Mouse (Mus musculus) intestine, embryonic 14.5 days (tissue): ENCODE results near the gene Gigyf2. TPM values are rescaled to one million over a fixed set of nuclear protein-coding genes. Genes with fewer than 3 reads are reported as not detected.

ENCODE experiments used
- ATAC-seq: fragments of 200-750 bp; cut with Nextera tagmentation; replicated peaks from 2 replicates; pipeline ENCODE4 v1.8.0; 2017; ENCODE audit warnings: low read depth, moderate number of reproducible peaks, moderate TSS enrichment, moderate library complexity; ENCODE audit not compliant: low FRiP score, low TSS enrichment
- DNase-seq: peaks from one replicate; pipeline ENCODE4 v3.0.0-alpha.2; 2018; ENCODE audit warnings: low spot score
- H3K27ac ChIP-seq: fragments of 300-500 bp; sonication (generic); 2 replicates; pipeline ENCODE4 v1.5.1; 2014; ENCODE audit warnings: low read depth, mild to moderate bottlenecking, control low read depth
- H3K27me3 ChIP-seq: fragments of 300-500 bp; sonication (generic); replicated peaks from 2 replicates; pipeline ENCODE4 v1.6.1; 2014; ENCODE audit warnings: low read length, control low read depth; ENCODE audit not compliant: control insufficient read depth, insufficient read depth
- H3K36me3 ChIP-seq: fragments of 300-500 bp; sonication (generic); 2 replicates; pipeline ENCODE4 v1.6.1; 2014; ENCODE audit warnings: low read length, control low read depth; ENCODE audit not compliant: control insufficient read depth, insufficient read depth
- H3K4me1 ChIP-seq: fragments of 300-500 bp; sonication (generic); replicated peaks from 2 replicates; pipeline ENCODE4 v1.6.1; 2014; ENCODE audit warnings: low read length, control low read depth, mixed read lengths; ENCODE audit not compliant: control insufficient read depth, insufficient read depth
- H3K4me2 ChIP-seq: fragments of 300-500 bp; sonication (generic); 2 replicates; pipeline ENCODE4 v1.6.1; 2014; ENCODE audit warnings: low read length
- H3K4me3 ChIP-seq: fragments of 300-500 bp; sonication (generic); 2 replicates; pipeline ENCODE4 v1.5.1; 2014; ENCODE audit warnings: low read depth, low read length, control low read depth, mixed read lengths
- H3K9ac ChIP-seq: fragments of 300-500 bp; sonication (generic); 2 replicates; pipeline ENCODE4 v1.6.1; 2014; ENCODE audit warnings: mild to moderate bottlenecking, low read length
- H3K9me3 ChIP-seq: fragments of 300-500 bp; sonication (generic); 2 replicates; pipeline ENCODE4 v1.6.1; 2016; ENCODE audit warnings: low read length, control low read depth; ENCODE audit not compliant: control insufficient read depth
- WGBS: fragments of 180-500 bp; shearing (Covaris S2); extraction: QIAGEN DNeasy Blood & Tissue Kit; methylation state at CpG from one replicate; pipeline ENCODE4 v1.1.7; 2014; 5-methylcytosine and 5-hydroxymethylcytosine counted together
- polyA plus RNA-seq: library from polyadenylated mRNA; unstranded; fragments of >200 nt; fragmentation: Nextera tagmentation; extraction: Ambion mirVana; gene quantifications from 2 replicates; pipeline ENCODE4 v1.2.1, GENCODE M21; 2014

Gigyf2 gene
- 44.9 and 45.2 TPM in 2 replicates for polyA plus RNA-seq

GRCm38 (mm10) chr1:87326742-87327163 is at the start of gene Gigyf2:
TSS of gene Gigyf2 (plus strand) at chr1:87326998.
- H3K27me3 ChIP-seq = no peaks in the 10 kb centered on the region
- H3K9ac ChIP-seq = peak within 1 kb of the TSS; percentile 93
- H3K9me3 ChIP-seq = no peaks in the 10 kb centered on the region
- H3K27ac ChIP-seq = peak within 1 kb of the TSS; percentile 90
- peak within 1 kb of the TSS; percentile 96 for H3K4me3 ChIP-seq
- peaks cover 4% of the 10 kb centered on the region for H3K36me3 ChIP-seq
- under 1% methylated on average over 36 of the region's 36 CpGs for WGBS
- peak; percentile 99 for DNase-seq
- peak; percentile 98 for ATAC-seq
- H3K4me2 ChIP-seq = peak within 1 kb of the TSS; percentile 78
- H3K4me1 ChIP-seq = peaks cover 7% of the 10 kb centered on the region

GRCm38 (mm10) chr1:87280281-87280680 is 46.5 kb upstream of the Gigyf2 start:
- no peak for DNase-seq
- 71% methylated on average over 5 of the region's 5 CpGs for WGBS

GRCm38 (mm10) chr1:87281599-87282412 is 45.0 kb upstream of the Gigyf2 start:
- H3K36me3 ChIP-seq = no peaks in the 10 kb centered on the region
- no peaks in the 10 kb centered on the region for H3K4me1 ChIP-seq
- no peak overlapping the region for H3K9ac ChIP-seq
- no peaks in the 10 kb centered on the region for H3K27me3 ChIP-seq
- no peak overlapping the region for H3K4me3 ChIP-seq
- DNase-seq = no peak
- 27% methylated on average over 20 of the region's 20 CpGs for WGBS
- no peak overlapping the region for H3K4me2 ChIP-seq
- no peaks in the 10 kb centered on the region for H3K9me3 ChIP-seq
- no peak overlapping the region for H3K27ac ChIP-seq
- no peak for ATAC-seq

More at GRCm38 (mm10) chr1:87280281-87280680, 46.5 kb upstream of the Gigyf2 start:
- Histone ChIP-seq H3K36me3 (no peaks in the 10 kb centered on the region), H3K4me2 (no peak overlapping the region), H3K27me3 (no peaks in the 10 kb centered on the region), H3K4me1 (no peaks in the 10 kb centered on the region), H3K9me3 (no peaks in the 10 kb centered on the region), H3K27ac (no peak overlapping the region), H3K9ac (no peak overlapping the region), H3K4me3 (no peak overlapping the region)
- no peak for ATAC-seq

- Histone ChIP-seq H3K4me1 (no peaks in the 10 kb centered on the region), H3K9me3 (no peaks in the 10 kb centered on the region), H3K27me3 (no peaks in the 10 kb centered on the region), H3K36me3 (no peaks in the 10 kb centered on the region), H3K9ac (no peak overlapping the region), H3K27ac (no peak overlapping the region), H3K4me2 (no peak overlapping the region), H3K4me3 (no peak overlapping the region)
- WGBS = 71% methylated on average over 6 of the region's 6 CpGs
- DNase-seq = no peak
- ATAC-seq = no peak
Observed at GRCm38 (mm10) chr1:87282413-87282788, 44.4 kb upstream of the Gigyf2 start.

GRCm38 (mm10) chr1:87283410-87283960 is 43.3 kb upstream of the Gigyf2 start:
- ATAC-seq = no peak
- no peaks in the 10 kb centered on the region for H3K36me3 ChIP-seq

GRCm38 (mm10) chr1:87287105-87287504 is 39.7 kb upstream of the Gigyf2 start:
- WGBS = 74% methylated on average over 2 of the region's 2 CpGs

More at GRCm38 (mm10) chr1:87283410-87283960, 43.3 kb upstream of the Gigyf2 start:
- no peak overlapping the region for H3K4me3 ChIP-seq
- no peaks in the 10 kb centered on the region for H3K9me3 ChIP-seq
- no peaks in the 10 kb centered on the region for H3K4me1 ChIP-seq
- no peak overlapping the region for H3K27ac ChIP-seq
- 77% methylated on average over 10 of the region's 10 CpGs for WGBS
- no peak overlapping the region for H3K4me2 ChIP-seq
- no peak for DNase-seq
- no peaks in the 10 kb centered on the region for H3K27me3 ChIP-seq
- H3K9ac ChIP-seq = no peak overlapping the region

GRCm38 (mm10) chr1:87291416-87291815 is 35.4 kb upstream of the Gigyf2 start:
- Histone ChIP-seq H3K4me1 (no peaks in the 10 kb centered on the region), H3K9ac (no peak overlapping the region), H3K27me3 (no peaks in the 10 kb centered on the region)

More at GRCm38 (mm10) chr1:87287105-87287504, 39.7 kb upstream of the Gigyf2 start:
- Histone ChIP-seq H3K27me3 (no peaks in the 10 kb centered on the region), H3K36me3 (no peaks in the 10 kb centered on the region), H3K9me3 (no peaks in the 10 kb centered on the region), H3K4me2 (no peak overlapping the region), H3K9ac (no peak overlapping the region), H3K4me1 (no peaks in the 10 kb centered on the region), H3K4me3 (no peak overlapping the region), H3K27ac (no peak overlapping the region)
- DNase-seq = no peak
- no peak for ATAC-seq

GRCm38 (mm10) chr1:87292420-87293190 is 34.2 kb upstream of the Gigyf2 start:
- Histone ChIP-seq H3K36me3 (no peaks in the 10 kb centered on the region), H3K27me3 (no peaks in the 10 kb centered on the region), H3K9me3 (no peaks in the 10 kb centered on the region), H3K9ac (no peak overlapping the region), H3K4me2 (no peak overlapping the region), H3K4me3 (no peak overlapping the region), H3K27ac (no peak overlapping the region), H3K4me1 (no peaks in the 10 kb centered on the region)
- ATAC-seq (no peak), DNase-seq (no peak)
- 59% methylated on average over 15 of the region's 15 CpGs for WGBS

More at GRCm38 (mm10) chr1:87291416-87291815, 35.4 kb upstream of the Gigyf2 start:
- no peak for DNase-seq
- ATAC-seq = no peak
- Histone ChIP-seq H3K4me2 (no peak overlapping the region), H3K9me3 (no peaks in the 10 kb centered on the region), H3K4me3 (no peak overlapping the region), H3K36me3 (no peaks in the 10 kb centered on the region), H3K27ac (no peak overlapping the region)
- WGBS = 77% methylated on average over 8 of the region's 8 CpGs
